Mouse (Mus musculus) embryonic facial prominence, embryonic 14.5 days (tissue): ENCODE measurements around the gene Kansl1l. TPM values are rescaled to one million over a fixed set of nuclear protein-coding genes. Genes with fewer than 3 reads are reported as not detected.

ENCODE experiments used
- ATAC-seq: fragments of 200-750 bp; cut with Nextera tagmentation; 2 replicates; pipeline ENCODE4 v1.8.0; 2017; ENCODE audit warnings: low read depth, moderate number of reproducible peaks, moderate TSS enrichment
- DNase-seq: peaks from one replicate; pipeline ENCODE4 v3.0.0-alpha.2; 2015; ENCODE audit warnings: low spot score
- H3K27ac ChIP-seq: fragments of 300-500 bp; sonication (generic); replicated peaks from 2 replicates; pipeline ENCODE4 v1.5.1; 2014; ENCODE audit warnings: low read depth, mild to moderate bottlenecking, low read length, moderate library complexity
- H3K27me3 ChIP-seq: fragments of 300-500 bp; sonication (generic); replicated peaks from 2 replicates; pipeline ENCODE4 v1.6.1; 2014; ENCODE audit warnings: low read length; ENCODE audit not compliant: control insufficient read depth, insufficient read depth
- H3K36me3 ChIP-seq: fragments of 300-500 bp; sonication (generic); 2 replicates; pipeline ENCODE4 v1.6.1; 2014; ENCODE audit warnings: low read length, mixed read lengths; ENCODE audit not compliant: control insufficient read depth, insufficient read depth
- H3K4me1 ChIP-seq: fragments of 300-500 bp; sonication (generic); 2 replicates; pipeline ENCODE4 v1.6.1; 2014; ENCODE audit warnings: antibody characterized with exemption, low read length; ENCODE audit not compliant: control insufficient read depth, insufficient read depth
- H3K4me2 ChIP-seq: fragments of 300-500 bp; sonication (generic); 2 replicates; pipeline ENCODE4 v1.6.1; 2014; ENCODE audit warnings: low read depth, mild to moderate bottlenecking, low read length, moderate library complexity, mixed read lengths
- H3K4me3 ChIP-seq: fragments of 300-500 bp; sonication (generic); 2 replicates; pipeline ENCODE4 v1.5.1; 2014; ENCODE audit warnings: low read depth, mild to moderate bottlenecking, low read length
- H3K9ac ChIP-seq: fragments of 300-500 bp; sonication (generic); 2 replicates; pipeline ENCODE4 v1.6.1; 2014; ENCODE audit warnings: low read depth, mild to moderate bottlenecking, low read length, moderate library complexity, mixed read lengths
- H3K9me3 ChIP-seq: fragments of 300-500 bp; sonication (generic); 2 replicates; pipeline ENCODE4 v1.6.1; 2016; ENCODE audit warnings: low read length; ENCODE audit not compliant: control insufficient read depth
- WGBS: fragments of 180-500 bp; shearing (Covaris S2); extraction: QIAGEN DNeasy Blood & Tissue Kit; methylation state at CpG from one replicate; pipeline ENCODE4 v1.1.7; 2014; 5-methylcytosine and 5-hydroxymethylcytosine counted together
- polyA plus RNA-seq: library from polyadenylated mRNA; unstranded; fragments of >200 nt; fragmentation: Nextera tagmentation; extraction: Ambion mirVana; gene quantifications from 2 replicates; pipeline ENCODE4 v1.2.1, GENCODE M21; 2014

Gene Kansl1l
- polyA plus RNA-seq, 1 experiment from 2014 or later = 16.1 TPM

- H3K27me3 ChIP-seq = no peaks in the 10 kb centered on the region
- no peaks in the 10 kb centered on the region for H3K36me3 ChIP-seq
- no peak overlapping the region for H3K4me2 ChIP-seq
- no peak overlapping the region for H3K4me3 ChIP-seq
- no peaks in the 10 kb centered on the region for H3K9me3 ChIP-seq
- ATAC-seq (no peak), DNase-seq (no peak)
- WGBS = 89% methylated on average over 1 of the region's 1 CpGs
- H3K9ac ChIP-seq = no peak overlapping the region
- H3K4me1 ChIP-seq = no peaks in the 10 kb centered on the region
- H3K27ac ChIP-seq = no peak overlapping the region
Observed at GRCm38 (mm10) chr1:66806821-66807220, 10.5 kb downstream of the Kansl1l start.

GRCm38 (mm10) chr1:66805408-66805807 lies 12.0 kb downstream of the Kansl1l start:
- Histone ChIP-seq H3K4me2 (no peak overlapping the region), H3K27ac (no peak overlapping the region), H3K9ac (no peak overlapping the region), H3K4me3 (no peak overlapping the region), H3K9me3 (no peaks in the 10 kb centered on the region), H3K36me3 (peaks cover 12% of the 10 kb centered on the region), H3K4me1 (no peaks in the 10 kb centered on the region), H3K27me3 (no peaks in the 10 kb centered on the region)
- 51% methylated on average over 1 of the region's 1 CpGs for WGBS
- ATAC-seq (no peak), DNase-seq (no peak)

GRCm38 (mm10) chr1:66804710-66805109 lies 12.7 kb downstream of the Kansl1l start:
- Histone ChIP-seq H3K36me3 (peaks cover 18% of the 10 kb centered on the region), H3K9ac (no peak overlapping the region), H3K27ac (no peak overlapping the region), H3K4me3 (no peak overlapping the region), H3K9me3 (no peaks in the 10 kb centered on the region), H3K4me2 (no peak overlapping the region), H3K27me3 (no peaks in the 10 kb centered on the region), H3K4me1 (no peaks in the 10 kb centered on the region)
- DNase-seq (no peak), ATAC-seq (no peak)
- WGBS = 53% methylated on average over 5 of the region's 5 CpGs

- H3K27ac ChIP-seq = no peak overlapping the region
- 92% methylated on average over 2 of the region's 2 CpGs for WGBS
- H3K4me1 ChIP-seq = no peaks in the 10 kb centered on the region
- H3K36me3 ChIP-seq = peaks cover 22% of the 10 kb centered on the region
- no peak overlapping the region for H3K4me3 ChIP-seq
- no peak for DNase-seq
- no peaks in the 10 kb centered on the region for H3K9me3 ChIP-seq
- ATAC-seq = no peak
- H3K4me2 ChIP-seq = no peak overlapping the region
- H3K9ac ChIP-seq = no peak overlapping the region
- H3K27me3 ChIP-seq = no peaks in the 10 kb centered on the region
Observed at GRCm38 (mm10) chr1:66797962-66798361, 19.4 kb downstream of the Kansl1l start.

GRCm38 (mm10) chr1:66792838-66793466 lies 24.4 kb downstream of the Kansl1l start:
- no peak for DNase-seq
- Histone ChIP-seq H3K4me2 (no peak overlapping the region), H3K9ac (no peak overlapping the region)

GRCm38 (mm10) chr1:66782296-66782695 lies 35.1 kb downstream of the Kansl1l start:
- Histone ChIP-seq H3K4me2 (no peak overlapping the region), H3K9ac (no peak overlapping the region), H3K4me3 (no peak overlapping the region), H3K9me3 (no peaks in the 10 kb centered on the region), H3K36me3 (0 out of 2 replicates have a peak, but pooled peaks cover 1% of the 10 kb centered on the region), H3K27me3 (no peaks in the 10 kb centered on the region), H3K27ac (no peak overlapping the region), H3K4me1 (no peaks in the 10 kb centered on the region)
- WGBS = 27% methylated on average over 2 of the region's 2 CpGs
- DNase-seq = peak; percentile 75
- ATAC-seq = peak; percentile 67; the same call in 1 of the 2 replicates

More at GRCm38 (mm10) chr1:66792838-66793466, 24.4 kb downstream of the Kansl1l start:
- no peak overlapping the region for H3K4me3 ChIP-seq
- H3K9me3 ChIP-seq = no peaks in the 10 kb centered on the region
- H3K27ac ChIP-seq = no peak overlapping the region
- no peaks in the 10 kb centered on the region for H3K27me3 ChIP-seq
- ATAC-seq = no peak
- WGBS = 93% methylated on average over 2 of the region's 2 CpGs
- H3K4me1 ChIP-seq = no peaks in the 10 kb centered on the region
- H3K36me3 ChIP-seq = no peaks in the 10 kb centered on the region

- Histone ChIP-seq H3K4me1 (no peaks in the 10 kb centered on the region), H3K27me3 (no peaks in the 10 kb centered on the region), H3K4me2 (no peak overlapping the region), H3K27ac (no peak overlapping the region), H3K4me3 (no peak overlapping the region), H3K9me3 (no peaks in the 10 kb centered on the region), H3K36me3 (0 out of 2 replicates have a peak, but pooled peaks cover 3% of the 10 kb centered on the region), H3K9ac (no peak overlapping the region)
- ATAC-seq (no peak), DNase-seq (no peak)
- WGBS = 80% methylated on average over 4 of the region's 4 CpGs
Observed at GRCm38 (mm10) chr1:66781027-66781426, 36.3 kb downstream of the Kansl1l start.

- Histone ChIP-seq H3K27me3 (no peaks in the 10 kb centered on the region), H3K9me3 (no peaks in the 10 kb centered on the region), H3K27ac (no peak overlapping the region), H3K4me3 (no peak overlapping the region), H3K36me3 (0 out of 2 replicates have a peak, but pooled peaks cover 3% of the 10 kb centered on the region), H3K4me2 (no peak overlapping the region), H3K9ac (no peak overlapping the region), H3K4me1 (no peaks in the 10 kb centered on the region)
- 89% methylated on average over 1 of the region's 1 CpGs for WGBS
- DNase-seq (no peak), ATAC-seq (no peak)
Observed at GRCm38 (mm10) chr1:66778798-66779197, 38.6 kb downstream of the Kansl1l start.

- H3K4me2 ChIP-seq = no peak overlapping the region
- no peaks in the 10 kb centered on the region for H3K9me3 ChIP-seq
- ATAC-seq = no peak
- peaks cover 11% of the 10 kb centered on the region; the same call in 1 of the 2 replicates for H3K36me3 ChIP-seq
- no peak overlapping the region for H3K27ac ChIP-seq
- WGBS = 52% methylated on average over 2 of the region's 2 CpGs
- H3K27me3 ChIP-seq = no peaks in the 10 kb centered on the region
- peak; percentile 46 for DNase-seq
- no peak overlapping the region for H3K9ac ChIP-seq
- H3K4me1 ChIP-seq = no peaks in the 10 kb centered on the region
- H3K4me3 ChIP-seq = no peak overlapping the region
Observed at GRCm38 (mm10) chr1:66777878-66778277, 39.5 kb downstream of the Kansl1l start.
